Mouse (Mus musculus) c-Kit-positive CD71-positive TER-119-negative erythroid progenitor cells, embryonic 14.5 days (primary cell): Measurements from ENCODE around the gene Etv4.

ENCODE experiments used
- DNase-seq: peaks from one replicate; pipeline ENCODE4 v3.0.0-alpha.2; 2013; ENCODE audit warnings: low read depth

Gene Etv4

DNA sequence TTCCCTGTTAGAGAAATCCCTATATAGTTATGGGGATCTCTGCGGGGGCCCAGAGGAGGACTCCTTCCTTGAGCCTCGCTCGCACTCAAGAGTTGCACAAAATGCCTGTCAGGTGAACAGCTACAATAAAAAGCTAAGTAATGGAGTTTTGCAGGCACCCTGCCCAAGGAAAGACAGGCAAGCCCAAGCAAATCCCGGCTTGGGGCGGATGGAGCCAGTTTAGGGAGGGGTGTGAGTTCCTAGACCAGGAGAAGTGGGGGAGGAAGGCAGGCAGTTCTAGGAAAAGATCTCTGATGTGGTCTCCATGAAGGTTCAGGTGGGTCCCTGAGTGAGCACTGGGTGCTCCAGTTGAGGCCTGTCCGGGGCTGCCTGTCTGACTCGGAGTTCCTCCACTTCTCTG, 1.5 kb upstream of the Etv4 start:
- DNase-seq: no peak

DNA sequence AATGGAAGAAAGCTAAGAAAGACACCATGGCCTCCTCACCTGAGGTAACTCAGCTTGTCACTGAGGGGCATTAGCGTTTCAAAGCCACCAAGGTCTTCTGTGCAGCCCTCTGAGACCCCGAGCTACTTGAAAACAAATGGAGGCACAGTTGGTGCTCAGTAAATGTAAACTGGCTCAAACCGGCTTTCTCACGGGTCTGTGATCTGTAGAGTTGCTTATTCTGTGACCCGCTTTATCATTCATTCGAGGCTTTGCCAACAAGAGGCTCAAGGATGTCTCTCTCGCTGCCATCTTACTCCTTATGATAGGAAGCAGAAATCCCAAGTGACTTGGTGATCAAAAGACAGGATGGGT, 658 bp upstream of the Etv4 start:
- no peak for DNase-seq

DNA sequence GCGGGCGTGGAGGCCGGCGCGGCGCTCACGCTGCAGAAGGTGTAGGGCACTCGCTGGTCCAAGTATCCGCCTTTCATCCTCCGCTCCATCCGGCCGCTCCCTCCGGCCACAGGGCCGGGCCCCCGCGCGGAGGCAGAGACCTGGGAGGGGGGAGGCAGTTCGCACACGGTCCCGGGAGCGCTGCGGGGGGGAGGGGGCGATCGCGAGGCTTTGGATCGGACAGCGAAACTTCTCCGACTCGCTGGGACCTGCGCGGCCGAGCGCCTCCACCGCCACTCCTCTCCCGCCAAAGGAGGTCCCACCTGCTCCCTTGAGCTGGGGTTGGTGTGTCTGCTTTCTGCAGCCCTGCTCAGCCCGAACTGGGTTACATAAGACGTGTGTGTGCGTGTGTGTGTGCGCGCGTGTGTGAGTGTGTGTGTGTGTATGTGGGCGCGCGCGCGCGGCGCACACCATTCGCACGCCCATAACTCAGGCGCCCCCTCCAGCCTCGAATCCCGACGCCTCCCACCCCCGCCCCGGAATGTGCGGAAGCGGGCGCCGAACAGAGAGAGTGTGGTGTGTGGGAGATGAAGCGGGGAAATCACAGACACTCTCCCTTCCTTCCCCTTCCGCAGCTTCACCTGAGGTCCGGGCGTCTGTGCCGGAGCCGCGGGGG, 556 bp downstream of the Etv4 start:
- DNase-seq: no peak

DNA sequence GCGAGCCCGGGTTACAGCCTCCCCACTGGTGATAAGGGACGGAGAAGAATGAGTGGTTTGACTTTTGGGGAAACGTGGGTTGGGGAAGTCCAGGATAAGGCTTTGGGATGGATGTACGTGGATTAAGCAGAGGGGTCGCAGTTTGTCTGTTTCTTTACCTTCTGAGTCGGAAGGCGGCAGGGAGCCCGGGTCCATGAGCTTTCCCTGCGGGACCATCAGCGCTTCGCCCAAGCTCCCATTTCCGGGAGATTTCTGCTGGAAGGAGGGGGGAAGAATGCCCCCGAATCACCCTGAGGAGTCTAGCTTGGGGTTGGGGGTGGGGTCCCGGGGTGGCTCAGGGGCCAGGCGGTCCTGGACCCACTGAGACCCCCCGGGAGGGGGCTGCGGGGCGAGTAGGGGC, 1.1 kb downstream of the Etv4 start:
- no peak for DNase-seq

DNA sequence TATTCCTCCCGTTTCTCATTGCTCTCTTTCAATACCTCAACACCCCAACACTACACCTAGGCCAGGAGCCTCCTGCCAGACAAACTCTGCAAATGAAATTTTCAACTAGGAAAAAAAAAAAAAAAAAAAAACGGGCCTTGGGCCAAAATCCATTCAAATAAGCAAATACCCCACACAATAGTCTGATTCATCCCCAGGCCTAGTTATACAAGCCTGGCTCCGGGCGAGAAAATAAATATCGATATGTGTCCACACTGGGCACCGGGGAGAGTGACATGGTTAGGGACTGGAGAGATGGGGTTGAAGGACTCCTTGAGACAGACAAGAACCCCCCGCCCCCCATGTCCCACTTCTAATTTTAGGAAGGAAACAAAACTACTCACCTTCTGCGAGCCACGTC, 1.6 kb downstream of the Etv4 start:
- DNase-seq: no peak

DNA sequence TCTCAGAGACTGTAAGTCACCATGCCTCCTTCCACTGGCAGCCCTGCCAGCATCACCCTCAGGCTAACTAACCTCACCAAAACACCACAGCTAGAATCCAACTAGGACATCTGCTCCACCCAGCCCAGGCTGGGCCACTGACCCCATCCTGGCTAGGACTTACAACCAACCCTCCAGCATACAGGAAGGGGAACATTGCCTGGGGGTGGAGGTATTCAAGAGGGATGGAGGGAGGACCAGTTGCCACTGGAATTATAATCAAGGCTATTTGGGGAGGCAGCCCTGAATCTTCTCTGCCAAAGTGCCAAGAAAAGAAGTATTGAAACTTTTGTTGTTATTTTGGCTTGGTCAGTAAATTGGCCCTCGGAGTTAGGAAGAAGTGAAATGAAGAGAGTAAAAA, 2.0 kb downstream of the Etv4 start:
- DNase-seq: no peak

DNA sequence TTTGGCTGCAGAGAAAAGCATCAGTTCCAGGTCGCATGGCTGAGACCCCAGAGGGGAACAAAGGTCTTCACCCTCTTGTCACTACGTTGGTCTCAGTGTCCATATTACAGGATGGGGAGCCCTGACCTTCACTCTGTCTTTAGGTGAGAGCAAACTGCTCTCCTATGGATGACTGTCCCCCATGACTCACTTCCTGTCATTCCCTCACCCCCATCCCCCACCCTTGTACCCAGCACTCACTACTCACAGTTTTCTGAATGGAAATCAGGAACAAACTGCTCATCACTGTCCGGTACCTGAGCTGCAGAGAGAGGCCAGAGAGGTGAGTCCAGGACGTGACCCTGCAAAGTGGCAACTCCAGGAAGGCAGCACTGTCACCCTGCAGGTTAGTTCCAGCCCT, 8.3 kb downstream of the Etv4 start:
- DNase-seq: no peak

DNA sequence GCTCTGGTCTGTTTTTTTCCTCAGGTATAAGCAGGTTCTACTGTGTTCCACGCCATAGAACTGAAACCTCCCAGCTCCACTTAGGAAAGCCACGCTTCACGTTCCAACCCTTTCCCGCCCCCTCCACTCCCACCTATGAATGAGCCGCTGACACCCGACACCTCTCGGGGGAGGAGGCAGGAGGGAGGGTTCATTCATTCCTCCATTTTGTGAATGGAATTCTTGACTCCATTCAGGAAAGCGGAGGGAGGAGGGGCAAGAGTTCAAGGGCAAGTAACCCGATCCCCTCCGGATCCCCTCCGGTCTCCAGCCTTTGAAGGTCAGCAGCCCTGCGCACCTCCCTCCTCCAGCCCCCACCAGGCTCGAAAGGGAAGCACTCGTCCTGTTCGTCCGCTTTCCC, 12.7 kb downstream of the Etv4 start:
- DNase-seq: no peak

DNA sequence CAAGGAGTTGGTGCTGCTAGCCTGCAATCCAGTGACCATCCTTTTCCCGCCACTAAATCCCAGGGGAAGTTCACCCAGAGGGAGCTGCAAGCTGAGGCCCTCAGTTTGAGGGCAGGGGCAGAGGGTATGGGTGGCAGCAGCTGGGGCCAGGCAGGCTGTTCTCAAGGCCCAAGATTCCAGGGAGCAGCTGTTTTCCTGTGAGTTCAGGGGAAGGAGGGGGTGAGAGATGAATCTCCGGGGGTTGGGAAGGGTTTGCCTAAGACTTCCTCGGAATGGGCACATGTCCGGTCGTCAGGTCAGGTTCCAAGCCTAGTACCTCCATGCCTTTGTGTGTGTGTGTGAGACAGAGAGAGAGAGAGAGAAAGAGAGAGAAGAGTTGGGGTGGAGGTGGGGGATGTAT, 13.1 kb downstream of the Etv4 start:
- DNase-seq: no peak

DNA sequence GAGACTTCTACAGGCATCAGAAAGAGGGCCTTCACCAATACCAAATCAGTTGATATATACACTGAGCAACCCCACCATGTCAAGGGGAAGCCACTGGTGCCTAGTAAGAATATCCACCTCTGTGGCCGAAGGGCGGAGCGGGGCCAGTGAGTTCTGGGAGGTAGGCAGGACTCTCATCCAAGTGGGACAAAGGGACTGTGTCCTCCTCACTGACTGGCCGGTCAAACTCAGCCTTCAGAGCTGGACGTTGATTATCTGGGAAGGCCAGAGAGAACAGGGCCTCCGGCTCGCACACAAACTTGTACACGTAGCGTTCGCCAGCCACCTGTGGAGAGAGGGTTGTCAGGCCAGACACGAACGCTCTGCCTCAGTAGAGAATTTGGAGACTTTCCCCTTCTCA, 14.9 kb downstream of the Etv4 start:
- no peak for DNase-seq

DNA sequence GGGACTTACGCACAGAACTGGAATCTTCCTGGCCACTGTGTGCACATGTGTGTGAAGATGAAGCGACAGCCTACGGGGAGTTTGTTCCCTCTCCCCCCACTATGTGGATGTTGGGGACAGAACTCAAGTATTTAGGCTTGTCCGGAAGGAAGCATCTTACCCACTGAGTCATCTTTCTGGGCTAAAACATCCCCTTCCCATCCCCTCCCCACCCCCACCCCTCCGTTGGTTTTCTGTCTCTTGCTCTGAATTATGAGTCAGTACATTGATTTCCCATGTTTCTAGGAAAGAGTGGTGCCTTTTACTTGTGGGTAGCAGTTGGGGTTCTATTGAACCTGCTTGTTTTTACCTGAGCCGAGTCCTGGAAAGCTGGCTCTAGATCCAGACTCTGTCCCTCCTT, 16.4 kb downstream of the Etv4 start:
- no peak for DNase-seq

DNA sequence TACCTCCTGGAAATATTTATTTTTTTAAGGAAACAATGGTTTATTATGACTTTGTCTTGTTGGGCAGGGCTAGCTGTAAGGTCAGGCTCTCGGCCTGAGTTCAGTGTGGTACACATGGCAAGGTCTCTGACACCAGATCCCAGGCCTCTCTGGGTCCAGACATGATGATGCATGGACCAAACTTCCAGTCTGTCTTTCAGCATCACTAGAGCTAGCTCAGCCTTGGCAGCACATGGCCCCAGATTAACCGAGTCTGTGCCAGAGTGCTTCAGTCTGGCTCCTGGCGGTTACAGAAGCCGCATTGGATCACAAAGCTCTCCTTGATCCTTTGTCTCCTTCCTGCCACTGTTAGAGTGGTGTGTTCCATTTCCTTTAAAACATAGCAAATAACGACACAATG, 17.8 kb downstream of the Etv4 start:
- no peak for DNase-seq

DNA sequence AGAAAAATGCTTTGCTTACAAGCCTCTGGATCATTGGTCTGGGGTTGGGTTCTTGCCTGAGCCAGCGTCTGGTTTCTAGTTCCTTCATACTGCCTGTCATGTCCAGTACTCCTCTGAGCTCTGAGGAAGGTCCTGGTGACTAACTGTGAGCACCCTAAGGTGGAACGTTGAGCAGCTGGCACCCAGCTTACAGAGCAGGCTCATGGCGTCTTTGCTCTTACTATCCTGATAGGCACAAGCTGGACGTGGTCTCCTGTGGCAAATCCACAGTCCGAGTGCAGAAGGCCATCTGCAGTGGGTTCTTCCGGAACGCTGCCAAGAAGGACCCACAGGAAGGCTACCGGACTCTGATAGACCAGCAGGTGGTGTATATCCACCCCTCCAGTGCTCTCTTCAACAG, 20.6 kb downstream of the Etv4 start:
- no peak for DNase-seq

DNA sequence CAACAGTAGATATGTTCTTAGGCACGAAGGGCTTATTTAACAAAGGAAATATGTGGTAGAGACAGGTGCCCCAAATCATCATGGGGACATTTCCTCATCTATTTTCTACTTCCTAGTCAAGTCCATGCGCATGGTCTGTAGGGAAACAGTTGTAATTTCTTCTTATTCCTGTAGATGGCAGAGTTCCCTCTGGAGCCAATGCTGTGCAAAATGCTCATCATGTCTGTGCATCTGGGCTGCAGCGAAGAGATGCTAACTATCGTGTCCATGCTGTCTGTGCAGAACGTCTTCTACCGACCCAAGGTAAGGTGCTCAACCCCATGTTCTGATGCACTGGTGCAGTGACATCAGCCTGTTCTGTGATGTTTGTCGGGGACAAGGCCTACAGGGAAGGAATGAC, 21.4 kb downstream of the Etv4 start:
- DNase-seq: peak; percentile 51

DNA sequence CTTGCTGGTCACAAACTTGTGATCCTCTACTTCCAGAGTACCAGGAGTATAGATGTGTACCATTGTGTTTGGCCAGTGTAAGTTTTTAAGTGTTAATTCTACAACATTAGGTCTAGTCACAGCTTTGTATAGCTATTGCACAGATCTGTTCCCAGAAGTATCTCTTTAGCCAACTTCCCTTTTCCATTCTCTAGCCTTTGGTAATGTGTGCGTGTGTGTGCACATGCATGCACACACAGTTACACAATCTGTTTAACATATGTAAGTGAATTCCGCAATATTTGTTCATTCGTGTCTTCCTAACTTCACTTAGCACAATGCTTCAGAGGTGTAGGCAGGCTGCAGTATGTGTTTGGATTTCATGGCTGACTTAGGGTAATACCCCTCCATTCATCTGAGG, 25.6 kb downstream of the Etv4 start:
- no peak for DNase-seq

DNA sequence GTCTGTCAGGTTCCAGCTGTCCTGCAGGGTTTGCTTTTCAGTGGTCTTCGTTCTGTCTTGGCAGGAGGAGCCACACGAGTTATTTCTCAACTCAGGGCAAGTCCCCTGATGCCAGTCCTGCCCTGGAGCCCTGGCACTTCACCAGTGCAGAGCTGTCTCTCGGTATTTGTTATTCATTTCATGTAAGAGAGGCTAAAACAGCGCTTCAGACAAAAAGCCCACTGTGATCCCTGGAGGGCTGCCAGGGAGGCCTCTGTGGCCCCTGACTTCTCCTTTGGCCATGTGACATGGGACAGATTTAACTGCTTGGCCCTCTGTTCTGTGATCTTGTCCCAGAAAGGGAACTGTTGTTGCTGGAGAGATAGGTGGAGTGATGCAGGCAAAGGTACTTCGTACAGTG, 26.7 kb downstream of the Etv4 start:
- DNase-seq: no peak

DNA sequence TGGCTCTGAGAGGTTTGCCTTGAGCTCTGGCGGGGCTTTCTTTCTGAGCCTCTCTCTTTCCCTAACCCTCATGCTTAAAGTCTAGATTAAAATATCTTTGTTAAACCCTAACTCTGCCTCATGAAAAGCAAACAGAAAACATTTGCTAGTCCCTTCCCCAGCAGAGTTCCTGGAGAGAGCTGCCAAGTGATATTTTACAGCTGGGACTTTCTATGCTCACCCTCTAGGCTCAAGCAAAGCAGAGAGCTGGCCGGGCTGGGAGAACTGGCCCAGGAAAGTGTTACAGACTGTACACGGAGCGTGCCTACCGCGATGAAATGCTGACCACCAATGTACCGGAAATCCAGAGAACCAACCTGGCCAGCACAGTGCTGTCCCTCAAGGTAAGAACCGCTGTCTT, 27.8 kb downstream of the Etv4 start:
- no peak for DNase-seq

DNA sequence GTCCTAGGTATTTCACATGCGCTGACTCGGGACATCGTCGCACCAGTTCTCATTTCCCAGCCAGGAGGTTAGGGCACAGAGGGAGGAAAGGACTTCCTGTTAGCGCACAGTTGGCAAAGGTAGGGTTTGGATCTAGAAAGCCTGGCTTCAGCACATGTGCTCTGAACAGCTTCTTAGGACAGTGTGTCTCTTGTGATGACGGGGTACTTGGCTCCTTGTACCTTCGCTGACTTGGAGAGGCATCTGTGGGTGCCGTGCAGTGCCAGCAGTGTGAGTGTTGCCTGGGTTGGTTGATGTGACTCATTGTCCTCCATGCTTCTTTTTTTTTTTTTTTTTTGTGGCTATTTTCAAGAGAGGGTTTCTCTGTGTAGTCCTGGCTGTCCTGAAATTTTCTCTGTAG, 28.6 kb downstream of the Etv4 start:
- DNase-seq: no peak

DNA sequence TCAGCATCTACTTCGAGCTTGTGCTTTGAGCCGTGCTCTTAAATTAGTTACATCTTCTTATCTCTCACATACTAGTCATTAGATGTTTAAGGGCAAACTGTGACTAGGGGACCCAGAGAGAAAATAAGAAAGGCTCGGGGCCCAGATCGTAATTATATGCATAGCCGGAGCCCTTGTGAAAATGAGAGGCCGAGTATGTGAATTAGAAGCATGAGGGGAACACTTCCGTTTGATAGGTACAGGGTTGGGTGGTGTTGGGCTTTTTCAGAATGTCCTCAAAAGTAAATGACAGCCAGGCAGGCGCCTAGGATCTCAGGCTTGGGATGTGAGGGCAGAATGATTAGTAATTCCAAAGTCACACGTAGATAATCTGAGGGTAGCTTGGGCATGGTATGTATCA, 51.6 kb downstream of the Etv4 start:
- DNase-seq: peak; percentile 29

DNA sequence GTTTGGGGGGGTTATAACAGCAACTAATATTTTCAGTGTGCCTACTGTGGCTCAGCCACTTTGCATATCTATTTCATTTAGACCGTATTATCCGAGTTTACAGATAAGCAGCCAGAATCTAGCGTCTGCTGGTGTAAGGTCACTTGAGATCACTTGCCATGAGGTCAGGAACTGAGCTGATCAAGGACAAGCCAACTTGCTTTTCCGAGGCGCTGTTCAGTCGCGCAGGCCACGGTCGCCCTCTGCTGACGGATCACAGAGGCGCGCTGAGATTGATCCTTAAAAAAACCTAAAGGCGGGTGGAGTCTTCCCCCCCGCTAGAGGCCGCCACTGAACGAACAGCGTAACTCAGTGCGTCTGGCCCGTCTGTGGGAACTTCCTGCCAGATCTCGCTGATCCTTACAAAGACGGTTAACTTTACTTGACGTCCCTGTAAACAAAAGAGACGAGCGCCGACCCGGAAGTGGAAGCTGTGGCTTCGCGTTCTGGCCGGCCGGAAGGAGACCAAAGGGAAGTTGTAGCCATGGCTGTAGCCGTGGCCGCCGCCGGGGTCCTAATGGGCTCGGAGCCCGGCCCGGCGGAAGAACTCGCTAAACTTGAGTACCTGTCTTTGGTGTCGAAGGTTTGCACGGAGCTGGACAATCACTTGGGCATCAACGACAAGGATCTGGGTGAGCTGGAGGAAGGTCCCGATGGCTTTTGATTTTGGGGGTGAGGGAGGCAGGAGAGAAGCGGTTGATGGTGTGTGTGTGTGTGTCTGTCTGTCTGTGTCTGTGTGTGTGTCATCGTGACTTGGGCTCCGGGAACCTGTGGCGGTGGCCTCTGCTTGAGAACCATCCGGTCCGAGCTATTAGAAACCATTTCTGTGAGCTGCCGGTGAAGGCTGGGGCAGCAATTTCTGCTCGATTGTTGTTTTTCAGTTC, 52.4 kb downstream of the Etv4 start, which contains the start of gene Dhx8:
Dhx8 (plus strand) TSS at position 402 of the 923 bp plus-strand sequence.
- DNase-seq: peak; percentile 97

DNA sequence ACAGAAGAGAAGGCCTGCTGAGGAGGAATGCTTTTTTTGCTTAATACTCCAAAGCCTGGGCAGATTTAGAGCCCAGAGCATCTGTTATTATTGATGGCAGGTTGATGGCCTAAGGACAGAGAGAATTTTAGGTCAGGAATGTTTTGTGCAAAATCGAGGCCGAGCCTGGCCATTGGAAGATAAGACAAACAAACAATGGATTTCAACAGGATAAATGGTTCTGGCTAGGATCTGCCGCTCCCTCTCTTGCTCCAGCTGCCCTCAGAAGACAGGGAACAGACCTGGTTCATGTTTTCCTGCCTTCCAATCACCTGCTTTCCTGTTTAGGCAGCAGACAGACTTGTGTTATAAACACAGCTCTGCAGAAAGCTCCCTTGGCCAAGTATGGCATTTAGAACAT, 55.9 kb downstream of the Etv4 start:
- DNase-seq: no peak

DNA sequence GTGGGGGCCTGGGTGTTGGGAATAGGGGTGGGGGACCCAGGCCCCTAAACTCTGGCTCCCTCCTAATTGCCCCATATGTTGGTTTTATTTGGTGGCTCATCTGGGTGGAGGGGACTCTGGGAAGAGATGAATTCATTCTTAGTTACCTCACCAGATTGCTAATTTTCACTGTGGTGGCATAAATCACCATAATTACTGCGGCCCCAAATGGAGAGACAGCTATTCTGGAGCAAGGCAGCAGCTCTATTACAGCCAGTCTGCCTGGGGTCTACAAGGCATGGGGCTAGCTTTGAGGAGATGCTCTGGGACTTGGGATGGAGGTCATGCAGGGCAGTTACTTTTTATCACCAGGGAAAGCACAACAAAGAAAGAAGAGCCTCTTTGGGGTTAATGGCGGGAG, 58.4 kb downstream of the Etv4 start:
- no peak for DNase-seq

DNA sequence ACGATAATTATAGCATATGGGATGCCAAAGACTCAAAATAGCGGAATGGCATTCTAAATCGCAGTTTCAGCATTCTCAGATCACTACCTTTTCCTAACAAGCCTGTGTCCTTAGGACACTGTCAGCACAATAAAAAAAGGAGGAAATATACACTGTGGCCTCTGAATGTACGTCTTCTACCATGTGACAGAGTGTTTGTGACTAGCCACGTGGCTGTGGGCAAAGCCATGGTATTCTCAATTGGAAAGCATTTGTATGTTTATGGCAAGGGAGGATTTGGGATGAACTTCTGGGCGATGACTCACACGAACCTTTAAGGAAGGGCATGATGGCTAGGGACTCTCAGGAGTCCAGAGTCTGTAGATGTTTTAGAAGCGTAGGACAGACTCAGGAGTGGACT, 60.1 kb downstream of the Etv4 start:
- DNase-seq: no peak

DNA sequence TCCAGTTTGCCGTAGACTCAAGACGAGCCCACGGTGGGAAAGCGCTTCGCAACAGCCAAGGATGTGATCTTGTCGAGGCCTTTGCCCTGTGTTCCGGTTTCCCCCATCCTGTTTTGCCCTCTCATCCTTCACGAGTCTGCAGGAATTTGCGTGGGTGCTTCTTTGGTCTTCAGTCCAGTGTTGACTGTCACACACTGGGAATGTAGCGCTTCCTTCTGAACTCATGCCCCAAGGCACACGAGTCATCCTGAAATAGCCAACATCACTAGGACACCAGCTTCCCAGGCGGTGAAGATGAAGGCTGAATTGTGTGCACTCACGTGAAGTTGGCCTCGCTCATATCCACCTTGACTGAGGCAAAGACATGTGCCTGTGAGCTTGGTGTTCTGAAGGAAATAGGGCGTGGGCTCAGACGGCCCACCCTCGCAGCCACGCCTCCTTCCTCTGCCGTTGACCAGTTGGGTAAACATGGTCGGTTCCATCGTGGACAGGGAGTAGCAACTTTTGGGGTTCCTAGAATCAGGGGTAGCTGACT, 65.1 kb downstream of the Etv4 start:
- no peak for DNase-seq
